Mouse (Mus musculus) midbrain, postnatal 0 days (tissue): ENCODE results near the gene Dnajc6. TPM values are rescaled to one million over a fixed set of nuclear protein-coding genes. Genes with fewer than 3 reads are reported as not detected.

ENCODE experiments used
- ATAC-seq: fragments of 200-750 bp; cut with Nextera tagmentation; 2 replicates; pipeline ENCODE4 v1.8.0; 2017; ENCODE audit warnings: moderate number of reproducible peaks, mild to moderate bottlenecking, moderate TSS enrichment, moderate library complexity; ENCODE audit not compliant: low FRiP score
- DNase-seq: peaks from one replicate; pipeline ENCODE4 v3.0.0-alpha.2; 2015; ENCODE audit warnings: low spot score
- H3K27ac ChIP-seq: fragments of 300-500 bp; sonication (generic); 2 replicates; pipeline ENCODE4 v1.5.1; 2014; ENCODE audit warnings: low read depth, mild to moderate bottlenecking, low read length, mixed read lengths
- H3K27me3 ChIP-seq: fragments of 300-500 bp; sonication (generic); 2 replicates; pipeline ENCODE4 v1.6.1; 2014; ENCODE audit warnings: low read length, control low read depth, mixed read lengths; ENCODE audit not compliant: insufficient read depth
- H3K36me3 ChIP-seq: fragments of 300-500 bp; sonication (generic); 2 replicates; pipeline ENCODE4 v1.6.1; 2014; ENCODE audit warnings: low read length, control low read depth, mixed read lengths; ENCODE audit not compliant: insufficient read depth
- H3K4me1 ChIP-seq: fragments of 300-500 bp; sonication (generic); 2 replicates; pipeline ENCODE4 v1.6.1; 2014; ENCODE audit warnings: mild to moderate bottlenecking, control low read depth, antibody characterized with exemption, low read length, mixed read lengths; ENCODE audit not compliant: insufficient read depth
- H3K4me2 ChIP-seq: fragments of 300-500 bp; sonication (generic); 2 replicates; pipeline ENCODE4 v1.6.1; 2014; ENCODE audit warnings: low read depth, mild to moderate bottlenecking, low read length, mixed read lengths; ENCODE audit not compliant: poor library complexity, severe bottlenecking
- H3K4me3 ChIP-seq: fragments of 300-500 bp; sonication (generic); 2 replicates; pipeline ENCODE4 v1.5.1; 2014; ENCODE audit warnings: low read depth, mild to moderate bottlenecking, low read length, moderate library complexity
- H3K9ac ChIP-seq: fragments of 300-500 bp; sonication (generic); replicated peaks from 2 replicates; pipeline ENCODE4 v1.6.1; 2014; ENCODE audit warnings: mild to moderate bottlenecking, low read length, moderate library complexity, mixed read lengths; ENCODE audit not compliant: poor library complexity, severe bottlenecking
- H3K9me3 ChIP-seq: fragments of 300-500 bp; sonication (generic); 2 replicates; pipeline ENCODE4 v1.6.1; 2016; ENCODE audit warnings: low read length, control low read depth
- CTCF ChIP-seq: IDR thresholded peaks from 2 replicates; pipeline ENCODE4 v1.5.1; 2016; ENCODE audit warnings: antibody characterized with exemption, mild to moderate bottlenecking
- WGBS: fragments of 180-500 bp; shearing (Covaris S2); extraction: QIAGEN DNeasy Blood & Tissue Kit; methylation state at CpG from one replicate; pipeline ENCODE4 v1.1.7; 2014; 5-methylcytosine and 5-hydroxymethylcytosine counted together
- polyA plus RNA-seq: library from polyadenylated mRNA; unstranded; fragments of >200 nt; fragmentation: Nextera tagmentation; extraction: Ambion mirVana; gene quantifications from 2 replicates; pipeline ENCODE4 v1.2.1, GENCODE M21; 2015
- total RNA-seq: library from RNA; depleted of rRNA; stranded (reverse); fragments of >200 nt; gene quantifications from 2 replicates; pipeline ENCODE4 v1.2.3, GENCODE M21; 2014

Dnajc6 gene
- total and polyA plus RNA-seq, 2 experiments from 2014 or later = 79.0 to 225 TPM

- no peaks in the 10 kb centered on the region for H3K36me3 ChIP-seq
- H3K27me3 ChIP-seq = no peaks in the 10 kb centered on the region
- H3K4me2 ChIP-seq = no peak overlapping the region
- no peak overlapping the region for H3K4me3 ChIP-seq
- TF ChIP-seq CTCF = no peak
- no peak overlapping the region for H3K9ac ChIP-seq
- no peak overlapping the region for H3K27ac ChIP-seq
- no peaks in the 10 kb centered on the region for H3K9me3 ChIP-seq
- 80% methylated on average over 4 of the region's 4 CpGs for WGBS
- DNase-seq = no peak
- H3K4me1 ChIP-seq = no peaks in the 10 kb centered on the region
- no peak for ATAC-seq
These were observed 179.3 kb downstream of the Dnajc6 start for GRCm38 (mm10) chr4:101675726-101676125.

GRCm38 (mm10) chr4:101682620-101683019, 186.2 kb downstream of the Dnajc6 start:
- Histone ChIP-seq H3K27ac (no peak overlapping the region), H3K4me2 (no peak overlapping the region), H3K36me3 (no peaks in the 10 kb centered on the region), H3K4me3 (no peak overlapping the region), H3K27me3 (no peaks in the 10 kb centered on the region), H3K9me3 (no peaks in the 10 kb centered on the region), H3K9ac (no peak overlapping the region), H3K4me1 (no peaks in the 10 kb centered on the region)
- no peak for ATAC-seq
- no peak for TF ChIP-seq CTCF
- 94% methylated on average over 4 of the region's 4 CpGs for WGBS
- DNase-seq = no peak

DNA sequence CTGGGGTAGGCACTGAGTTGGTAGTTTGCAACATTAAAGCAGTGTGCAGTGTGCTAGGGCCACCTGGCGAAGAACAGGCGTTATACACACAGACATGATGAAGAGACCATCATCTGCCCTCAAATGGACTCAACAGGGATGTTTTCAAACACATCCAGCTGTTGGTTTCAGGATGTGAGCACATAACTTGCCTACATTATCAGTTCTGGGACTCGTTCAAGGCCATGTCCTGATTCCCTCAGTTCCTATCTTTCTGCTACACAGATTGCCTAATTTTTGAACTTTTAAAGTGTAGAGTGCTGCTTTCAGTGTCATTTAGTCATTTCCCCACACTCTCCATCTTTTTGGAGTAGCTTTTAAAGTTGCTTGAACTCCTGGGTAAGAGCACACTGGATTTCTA, 186.6 kb downstream of the Dnajc6 start:
- Histone ChIP-seq H3K9me3 (no peaks in the 10 kb centered on the region), H3K4me3 (no peak overlapping the region), H3K27ac (no peak overlapping the region), H3K27me3 (no peaks in the 10 kb centered on the region), H3K36me3 (no peaks in the 10 kb centered on the region), H3K9ac (no peak overlapping the region), H3K4me2 (no peak overlapping the region), H3K4me1 (no peaks in the 10 kb centered on the region)
- DNase-seq (no peak), ATAC-seq (no peak)
- WGBS = 78% methylated on average over 3 of the region's 3 CpGs
- TF ChIP-seq CTCF = no peak

- DNase-seq (no peak), ATAC-seq (no peak)
- Histone ChIP-seq H3K4me2 (no peak overlapping the region), H3K27ac (no peak overlapping the region), H3K36me3 (no peaks in the 10 kb centered on the region), H3K9ac (no peak overlapping the region), H3K4me3 (no peak overlapping the region), H3K4me1 (no peaks in the 10 kb centered on the region), H3K9me3 (no peaks in the 10 kb centered on the region), H3K27me3 (no peaks in the 10 kb centered on the region)
- WGBS = 92% methylated on average over 3 of the region's 3 CpGs
- TF ChIP-seq CTCF = no peak
These were observed 188.4 kb downstream of the Dnajc6 start for GRCm38 (mm10) chr4:101684821-101685220.

GRCm38 (mm10) chr4:101686227-101686810, 189.9 kb downstream of the Dnajc6 start:
- no peak overlapping the region for H3K4me2 ChIP-seq

GRCm38 (mm10) chr4:101689241-101689640, 192.8 kb downstream of the Dnajc6 start:
- no peak for DNase-seq
- H3K9ac ChIP-seq = no peak overlapping the region
- H3K4me2 ChIP-seq = no peak overlapping the region
- ATAC-seq = no peak
- no peaks in the 10 kb centered on the region for H3K4me1 ChIP-seq
- H3K27ac ChIP-seq = no peak overlapping the region
- H3K4me3 ChIP-seq = no peak overlapping the region
- no peaks in the 10 kb centered on the region for H3K36me3 ChIP-seq
- H3K9me3 ChIP-seq = no peaks in the 10 kb centered on the region
- H3K27me3 ChIP-seq = no peaks in the 10 kb centered on the region
- no peak for TF ChIP-seq CTCF
- WGBS = 83% methylated on average over 4 of the region's 4 CpGs

More at GRCm38 (mm10) chr4:101686227-101686810, 189.9 kb downstream of the Dnajc6 start:
- no peak for TF ChIP-seq CTCF
- H3K27me3 ChIP-seq = no peaks in the 10 kb centered on the region
- no peak overlapping the region for H3K4me3 ChIP-seq
- no peak overlapping the region for H3K9ac ChIP-seq
- no peaks in the 10 kb centered on the region for H3K9me3 ChIP-seq
- no peaks in the 10 kb centered on the region for H3K4me1 ChIP-seq
- 70% methylated on average over 13 of the region's 13 CpGs for WGBS
- no peak for ATAC-seq
- H3K36me3 ChIP-seq = no peaks in the 10 kb centered on the region
- DNase-seq = no peak
- no peak overlapping the region for H3K27ac ChIP-seq
